Mouse (Mus musculus): ENCODE measurements around the gene Prdx2.

Gene Prdx2

DNA sequence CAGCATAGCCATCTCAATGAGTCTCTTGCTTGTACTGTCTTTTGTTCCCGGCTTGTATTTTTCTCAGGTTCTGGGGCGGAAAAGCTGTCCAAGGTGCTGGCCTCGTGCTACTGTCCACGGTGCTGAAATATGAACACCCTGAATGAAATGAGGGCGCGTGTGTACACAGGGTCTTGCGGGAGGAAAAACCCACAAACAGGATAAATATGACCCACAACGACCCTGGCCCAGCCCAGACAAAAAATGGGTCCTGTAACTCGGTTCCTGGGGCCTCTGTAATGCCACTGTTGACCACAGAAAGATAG is 22.2 kb upstream of the Prdx2 start:
- DNase-seq (ENCODE audit: low spot score in 2 of 2) = peak in 1 of 2 experiments; percentile 65

- no peak for DNase-seq (ENCODE audit: low spot score in 2 of 2)
Observed at GRCm38 (mm10) chr8:84949753-84950152, 19.6 kb upstream of the Prdx2 start.

- peak in 1 of 2 experiments; percentile 56 for DNase-seq (ENCODE audit: low spot score in 2 of 2)
Observed at GRCm38 (mm10) chr8:84952612-84953255, 16.7 kb upstream of the Prdx2 start.

- DNase-seq (ENCODE audit: low spot score in 2 of 2) = peak; percentile 76 to 89
Observed at GRCm38 (mm10) chr8:84956768-84957167, 12.6 kb upstream of the Prdx2 start.

- no peak for DNase-seq (ENCODE audit: low spot score in 2 of 2)
Observed at GRCm38 (mm10) chr8:84959811-84960210, 9.6 kb upstream of the Prdx2 start.

DNA sequence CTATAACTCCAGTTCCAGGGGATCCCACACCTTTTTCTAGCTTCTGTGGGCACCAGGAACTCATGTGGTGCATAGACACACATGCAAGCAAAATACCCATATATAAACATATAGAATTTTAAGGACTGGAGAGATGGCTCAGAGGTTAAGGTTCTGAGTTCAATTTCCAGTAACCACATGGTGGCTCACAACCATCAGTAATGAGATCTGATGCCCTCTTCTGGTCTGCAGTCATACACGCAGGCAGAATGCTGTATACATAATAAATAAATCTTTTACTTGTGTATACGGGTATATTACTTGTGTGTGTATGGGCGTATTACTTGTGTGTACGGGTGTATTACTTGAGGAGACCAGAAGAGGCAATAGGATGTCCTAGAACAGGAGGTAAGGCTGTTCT is 5.4 kb upstream of the Prdx2 start:
- no peak for DNase-seq (ENCODE audit: low spot score in 2 of 2)

DNA sequence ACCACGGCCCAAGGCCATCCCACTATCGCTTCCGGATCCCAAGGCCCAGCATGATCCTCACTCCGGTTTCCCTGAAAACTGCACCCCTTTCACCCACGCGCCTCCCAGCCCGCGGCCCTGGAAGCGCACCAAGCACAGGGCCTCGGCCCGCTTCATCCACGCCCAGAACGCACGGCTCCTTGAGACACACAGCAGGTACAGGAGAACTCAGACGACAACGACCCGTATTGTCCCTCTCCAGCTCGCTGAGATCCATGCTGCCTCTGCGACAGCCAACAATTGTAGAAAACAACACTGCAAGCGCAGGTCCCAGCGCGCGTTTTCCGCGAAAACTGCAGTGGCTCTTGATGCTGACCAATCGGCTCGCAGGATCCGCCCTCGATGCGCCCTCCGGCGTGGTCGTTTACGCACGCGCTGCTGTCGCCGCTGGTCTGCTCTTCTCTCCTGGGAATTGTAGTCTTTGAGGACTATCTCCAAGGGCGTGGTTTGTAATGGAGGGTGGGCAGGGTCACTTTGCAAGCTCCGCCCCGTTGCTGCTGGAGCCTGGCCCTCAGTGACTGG is 3.6 kb upstream of the Prdx2 start:
- peak; percentile 84 to 94 for DNase-seq (ENCODE audit: low spot score in 2 of 2)

- peak; percentile 31 to 35 for DNase-seq (ENCODE audit: low spot score in 2 of 2)
Observed at GRCm38 (mm10) chr8:84966603-84967002, 2.8 kb upstream of the Prdx2 start.

DNA sequence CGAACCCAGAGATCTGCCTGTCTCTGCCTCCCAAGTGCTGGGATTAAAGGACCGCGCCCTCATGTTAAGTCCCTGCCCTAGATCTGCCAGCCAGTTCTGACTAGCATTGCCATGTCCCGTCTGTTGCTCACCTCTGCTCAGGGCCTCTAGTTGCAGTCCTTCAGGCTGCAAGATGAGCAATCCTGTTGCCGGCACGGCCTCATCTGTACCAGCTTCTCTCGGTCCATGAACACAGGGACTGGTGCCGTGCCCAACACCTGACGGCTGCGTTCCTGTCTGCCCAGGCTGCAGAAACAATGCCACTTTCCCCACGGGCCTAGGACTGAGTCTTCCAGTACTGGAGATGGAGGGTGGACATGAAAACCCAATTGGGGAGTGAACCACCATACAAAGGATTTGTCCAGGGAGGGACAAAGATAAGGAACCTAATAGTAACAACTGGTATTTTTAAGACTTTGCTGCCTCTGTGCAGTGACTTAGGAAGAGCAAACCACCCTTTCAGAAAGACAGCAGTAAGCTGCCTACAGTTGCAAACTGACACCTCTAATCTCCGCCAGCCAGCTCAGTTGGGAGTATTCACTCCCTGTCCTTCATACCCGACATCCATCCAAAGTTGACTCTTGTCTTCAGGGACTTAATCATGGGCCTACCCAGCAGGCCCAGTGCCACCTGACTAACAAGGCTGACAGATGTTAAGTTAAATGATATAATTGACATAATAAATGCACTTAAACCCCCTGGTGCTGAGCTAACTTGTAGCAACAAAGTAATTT is 1.7 kb upstream of the Prdx2 start:
- DNase-seq (ENCODE audit: low spot score in 2 of 2) = peak; percentile 37 to 41

GRCm38 (mm10) chr8:84968650-84969049 is 737 bp upstream of the Prdx2 start:
- peak; percentile 31 to 49 for DNase-seq (ENCODE audit: low spot score in 2 of 2)

DNA sequence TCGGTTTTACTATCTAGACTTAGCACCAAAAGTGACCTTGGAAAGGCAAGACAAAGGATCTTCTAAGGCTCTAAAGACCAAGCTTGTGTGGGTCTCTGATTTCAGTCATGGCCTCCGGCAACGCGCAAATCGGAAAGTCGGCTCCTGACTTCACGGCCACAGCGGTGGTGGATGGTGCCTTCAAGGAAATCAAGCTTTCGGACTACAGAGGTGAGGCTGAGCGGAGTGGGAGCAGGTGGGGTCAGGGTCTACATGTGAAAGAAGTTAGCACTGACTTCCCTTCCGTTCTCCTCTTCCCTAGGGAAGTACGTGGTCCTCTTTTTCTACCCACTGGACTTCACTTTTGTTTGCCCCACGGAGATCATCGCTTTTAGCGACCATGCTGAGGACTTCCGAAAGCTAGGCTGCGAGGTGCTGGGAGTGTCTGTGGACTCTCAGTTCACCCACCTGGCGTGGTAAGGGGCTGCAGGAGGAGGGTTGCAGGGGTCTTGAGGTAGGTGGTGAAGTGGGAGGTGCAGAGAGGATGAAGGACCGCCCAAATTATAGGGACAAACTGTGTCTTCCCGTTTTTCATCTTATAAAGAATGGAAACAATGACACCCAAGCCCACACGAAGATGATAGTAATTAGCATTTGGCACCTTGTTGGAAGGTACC is 876 bp downstream of the Prdx2 start:
- DNase-seq (ENCODE audit: low spot score in 2 of 2) = peak; percentile 50 to 58

DNA sequence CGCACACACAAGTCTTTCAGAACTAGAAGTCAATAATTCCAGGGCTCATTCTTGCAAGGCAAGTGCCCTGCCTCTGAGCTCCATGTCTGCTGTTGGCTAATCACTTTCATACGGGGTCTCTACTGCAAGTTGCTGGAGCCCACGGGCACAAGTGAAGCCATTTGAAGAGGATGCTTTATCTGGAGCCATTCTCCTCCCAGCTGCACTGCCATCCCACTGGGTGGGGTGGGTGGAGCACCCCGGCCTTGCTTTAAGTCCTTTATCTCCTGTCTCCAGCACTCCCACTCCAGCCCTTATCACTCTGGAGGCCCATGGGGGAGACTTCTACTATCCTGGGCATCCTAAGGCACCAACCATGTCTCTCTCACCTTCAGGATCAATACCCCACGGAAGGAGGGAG is 1.5 kb downstream of the Prdx2 start:
- peak; percentile 73 to 86 for DNase-seq (ENCODE audit: low spot score in 2 of 2)

- DNase-seq (ENCODE audit: low spot score in 2 of 2) = no peak
Observed at GRCm38 (mm10) chr8:84973079-84973478, 3.7 kb downstream of the Prdx2 start.

DNA sequence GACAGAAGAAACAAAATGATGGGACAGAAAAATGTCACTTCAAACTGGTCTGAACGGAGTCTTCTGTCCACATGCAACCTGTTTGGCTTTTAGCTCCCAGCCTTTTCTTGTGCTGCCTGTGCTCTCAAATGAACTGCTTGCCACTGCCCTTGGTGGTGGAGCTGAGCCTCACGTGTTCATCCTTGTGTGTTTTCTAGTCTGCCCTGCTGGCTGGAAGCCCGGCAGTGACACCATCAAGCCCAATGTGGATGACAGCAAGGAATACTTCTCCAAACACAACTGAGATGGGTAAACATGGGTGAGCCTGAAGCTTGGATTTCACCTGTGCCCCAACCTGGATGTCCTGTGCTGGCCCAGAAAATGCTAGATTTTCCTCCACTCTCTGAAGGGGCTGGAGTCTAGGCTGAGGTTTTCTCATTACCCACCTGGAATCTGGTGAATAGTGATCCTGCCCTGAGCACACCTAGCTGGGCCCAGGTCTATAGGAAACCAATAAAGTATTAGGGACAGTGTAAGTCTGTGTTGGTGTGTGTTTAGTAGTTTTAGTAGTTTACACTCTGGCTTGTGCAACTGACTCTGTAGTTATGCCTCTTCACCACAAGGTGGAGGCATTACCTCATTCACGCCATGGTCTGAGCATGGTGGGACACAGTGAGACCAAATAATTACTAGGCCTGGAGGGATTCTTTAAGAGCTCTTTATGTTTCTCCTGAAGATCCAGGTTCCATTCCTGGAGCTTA is 4.6 kb downstream of the Prdx2 start:
- peak; percentile 50 to 59 for DNase-seq (ENCODE audit: low spot score in 2 of 2)

- DNase-seq (ENCODE audit: low spot score in 2 of 2) = peak; percentile 28 to 38
Observed at GRCm38 (mm10) chr8:84974543-84975142, 5.3 kb downstream of the Prdx2 start.

DNA sequence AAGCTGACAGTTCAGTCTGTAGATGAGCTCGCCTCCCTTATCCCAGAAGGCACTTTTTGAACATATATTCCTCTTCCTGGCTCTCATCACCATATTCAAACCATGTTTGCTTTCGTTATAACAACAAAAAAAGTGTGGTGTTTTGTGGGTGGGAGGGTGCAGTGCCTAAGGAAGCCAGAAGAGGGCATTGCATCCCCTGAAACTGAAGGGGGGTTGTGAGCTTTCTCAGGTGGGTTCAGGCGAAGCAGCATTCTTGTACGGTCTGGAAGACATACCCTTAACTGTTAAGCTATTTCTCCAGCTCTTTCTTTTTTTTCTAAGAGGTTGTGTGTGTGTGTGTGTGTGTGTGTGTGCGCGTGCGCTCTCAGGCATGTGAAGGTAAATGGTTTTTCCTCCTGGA is 6.0 kb downstream of the Prdx2 start:
- DNase-seq (ENCODE audit: low spot score in 2 of 2) = peak; percentile 77 to 85

GRCm38 (mm10) chr8:84976031-84976762 is 6.8 kb downstream of the Prdx2 start:
- DNase-seq (ENCODE audit: low spot score in 2 of 2) = peak; percentile 94

DNA sequence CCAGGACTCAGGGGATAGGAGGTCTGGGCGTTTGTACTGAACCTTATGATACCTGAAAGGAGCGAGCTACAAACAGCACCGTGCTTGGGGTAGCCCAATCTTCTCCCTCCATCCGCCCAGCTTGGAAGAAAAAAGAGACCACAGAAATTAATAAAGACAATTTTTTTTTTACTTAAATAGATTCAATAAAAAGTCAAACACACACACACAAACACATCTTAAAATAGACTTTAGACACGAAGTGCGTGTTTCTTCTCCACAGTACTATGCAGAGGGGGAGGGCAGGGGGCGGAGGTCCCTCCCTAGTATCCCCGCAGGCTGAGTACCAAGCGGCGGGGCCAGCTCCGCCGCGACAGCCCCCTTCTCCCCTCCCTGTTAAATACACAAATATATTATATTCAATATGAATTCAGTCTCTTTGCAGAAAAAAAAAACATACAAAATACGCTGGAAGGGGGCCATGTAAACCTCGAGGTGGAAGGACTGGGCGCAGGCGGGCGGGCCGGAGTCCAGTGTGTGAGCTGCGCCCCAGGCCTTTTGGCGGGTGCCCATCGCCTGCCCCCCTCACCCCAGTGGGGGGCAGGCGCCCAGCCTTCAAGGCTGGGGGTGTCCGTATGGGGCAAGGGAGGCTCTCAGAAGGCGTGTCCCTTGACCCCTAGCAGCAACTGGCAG is 7.5 kb downstream of the Prdx2 start:
- DNase-seq (ENCODE audit: low spot score in 2 of 2) = no peak

DNA sequence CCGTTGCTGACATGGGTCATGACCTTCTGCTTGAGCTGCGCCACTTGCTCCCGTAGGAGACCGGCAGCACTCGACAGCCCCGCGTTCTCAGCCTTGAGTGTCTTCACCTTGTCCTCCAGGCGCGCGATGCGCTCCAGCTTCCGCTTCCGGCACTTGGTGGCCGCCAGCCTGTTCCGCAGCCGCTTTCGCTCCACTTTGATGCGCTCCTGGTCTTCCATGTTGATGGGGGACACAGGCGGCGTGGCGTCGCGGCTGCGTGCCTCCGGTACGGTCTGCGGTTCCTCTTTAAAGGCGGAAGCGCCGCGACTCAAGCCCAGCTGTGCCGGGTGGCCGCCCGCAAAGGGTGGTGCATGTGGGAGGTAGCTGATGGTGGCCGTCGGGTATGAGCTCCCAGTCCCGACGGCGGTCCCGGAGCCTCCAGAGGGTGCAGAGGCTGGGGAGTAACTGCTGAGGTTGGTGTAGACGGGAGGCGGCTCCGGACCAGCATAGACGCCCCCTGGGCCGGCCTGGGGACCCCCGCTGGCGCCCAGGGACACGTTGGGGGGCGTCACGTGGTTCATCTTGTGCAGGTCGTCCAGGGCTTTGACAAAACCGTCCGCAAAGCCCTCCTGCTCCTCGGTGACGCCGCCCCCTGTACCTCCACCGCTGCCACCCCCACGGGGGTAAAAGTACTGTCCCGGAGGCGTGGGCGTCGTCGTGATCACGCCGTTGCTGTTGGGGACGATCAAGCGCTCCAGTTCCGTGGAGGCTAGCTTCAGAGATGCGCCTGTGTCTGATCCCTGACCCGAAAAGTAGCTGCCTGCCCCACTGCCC is 8.3 kb downstream of the Prdx2 start:
- peak; percentile 82 to 84 for DNase-seq (ENCODE audit: low spot score in 2 of 2)
